Mouse (Mus musculus): ENCODE results near the gene Gm5773.
"Not testable (repeated sequence)": the region's sequence is repeated elsewhere in the genome, so short reads cannot be mapped to it uniquely, and the experiment has no call there.

DNA sequence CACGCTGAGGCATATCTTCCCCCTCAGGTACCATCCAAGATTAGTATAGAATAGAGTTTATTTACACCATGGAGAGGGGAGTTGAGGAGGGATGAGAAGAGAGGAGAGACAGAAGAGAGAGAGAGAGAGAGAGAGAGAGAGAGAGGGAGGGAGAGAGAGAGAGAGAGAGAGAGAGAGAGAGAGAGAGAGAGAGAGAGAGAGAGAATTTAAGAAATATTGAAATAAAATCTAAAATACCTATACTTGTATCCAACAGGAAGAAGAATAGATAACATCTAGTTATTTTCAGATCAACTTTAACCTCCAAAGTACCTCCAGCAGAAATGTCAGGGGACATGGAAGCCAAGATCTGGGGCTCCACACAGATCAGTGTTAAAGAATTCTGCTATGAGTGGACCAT, at the start of gene Gm5773:
- not testable (repeated sequence) for TF ChIP-seq CTCF (IDR thresholded peaks at IDR 0.05; ENCODE audit: extremely low read depth, insufficient read depth, insufficient read length, insufficient replicate concordance); POLR2A (IDR thresholded peaks at IDR 0.05; ENCODE audit: low read depth, low read length)

Measured in spleen, adult 2 months (tissue).